Mouse (Mus musculus) left cerebral cortex, postnatal 25 days (tissue): Measurements from ENCODE around the gene Med25. TPM values are rescaled to one million over a fixed set of nuclear protein-coding genes. Genes with fewer than 3 reads are reported as not detected.
A peak's percentile ranks its signal among the peaks of the same experiment; 100 is the strongest.

ENCODE experiments used
- DNase-seq, 2 experiments: peaks; one replicate each; pipeline ENCODE4 v3.0.0; 2022; ENCODE audit warnings: low spot score in 2 of 2, mixed read lengths in 1 of 2
- intact Hi-C: fragments of 180-260 bp; cut with DNase I; formaldehyde crosslinking; loops from one replicate; pipeline ENCODE4 v1.15.1; 2025
- total RNA-seq, 2 experiments: library from RNA; stranded (reverse); gene quantifications; 2 replicates each; pipeline ENCODE4 v1.2.3; 2021

The Med25 gene
- total RNA-seq = 10 to 100 TPM; 88.8 to 89.5 TPM

GRCm38 (mm10) chr7:44892276-44892921 is at the start of gene Med25:
Gene Med25, minus strand, starts transcription at chr7:44892712.
- peak; percentile 97 to 98 for DNase-seq
- intact Hi-C loops = loop anchor here (1.0 kb wide), 1 partner anchor 22 kb away; no protein-coding TSS in a partner anchor

GRCm38 (mm10) chr7:44938680-44939079 is 46.2 kb upstream of the Med25 start:
- no peak for DNase-seq
- intact Hi-C loops = no loop called here

GRCm38 (mm10) chr7:44929204-44930151 is 37.0 kb upstream of the Med25 start, which contains the start of gene Ap2a1:
Gene Ap2a1, minus strand, starts transcription at chr7:44929496.
- intact Hi-C loops = no loop called here
- DNase-seq = peak; percentile 100

- intact Hi-C loops = no loop called here
- no peak for DNase-seq
These were observed 36.1 kb upstream of the Med25 start for GRCm38 (mm10) chr7:44928570-44928969.

GRCm38 (mm10) chr7:44925468-44925867 is 33.0 kb upstream of the Med25 start:
- no peak for DNase-seq
- intact Hi-C loops = no loop called here

GRCm38 (mm10) chr7:44922530-44922929 is 30.0 kb upstream of the Med25 start:
- DNase-seq = no peak
- intact Hi-C loops = no loop called here

- intact Hi-C loops = loop anchor here (5.0 kb wide), 1 partner anchor 38 kb away; no protein-coding TSS in a partner anchor
These were observed 26.6 kb upstream of the Med25 start for GRCm38 (mm10) chr7:44919127-44919526.

GRCm38 (mm10) chr7:44918219-44918618 is 25.7 kb upstream of the Med25 start:
- intact Hi-C loops = loop anchor here (5.0 kb wide), 1 partner anchor 39 kb away; no protein-coding TSS in a partner anchor
- DNase-seq = no peak

More at GRCm38 (mm10) chr7:44919127-44919526, 26.6 kb upstream of the Med25 start:
- DNase-seq = no peak

- DNase-seq = no peak
- intact Hi-C loops = loop anchor here (5.0 kb wide), 1 partner anchor 40 kb away; no protein-coding TSS in a partner anchor
These were observed 24.4 kb upstream of the Med25 start for GRCm38 (mm10) chr7:44916881-44917280.

- intact Hi-C loops = loop anchor here (5.0 kb wide), 1 partner anchor 41 kb away; no protein-coding TSS in a partner anchor
- no peak for DNase-seq
These were observed 23.7 kb upstream of the Med25 start for GRCm38 (mm10) chr7:44916191-44916590.

GRCm38 (mm10) chr7:44915314-44915713 is 22.8 kb upstream of the Med25 start:
- DNase-seq = no peak
- intact Hi-C loops = loop anchor here (5.0 kb wide), 1 partner anchor 42 kb away; no protein-coding TSS in a partner anchor

- intact Hi-C loops = no loop called here
- DNase-seq = no peak
These were observed 21.9 kb upstream of the Med25 start for GRCm38 (mm10) chr7:44914396-44914795.

- DNase-seq = no peak
- intact Hi-C loops = no loop called here
These were observed 16.4 kb upstream of the Med25 start for GRCm38 (mm10) chr7:44908706-44909476.

- intact Hi-C loops = no loop called here
- peak in 1 of 2 experiments; percentile 77 for DNase-seq
These were observed 12.9 kb upstream of the Med25 start for GRCm38 (mm10) chr7:44905430-44905829.

GRCm38 (mm10) chr7:44901230-44901722 is 8.8 kb upstream of the Med25 start:
- intact Hi-C loops = no loop called here
- no peak for DNase-seq

GRCm38 (mm10) chr7:44900632-44901031 is 8.1 kb upstream of the Med25 start:
- DNase-seq = no peak
- intact Hi-C loops = no loop called here

- intact Hi-C loops = no loop called here
- DNase-seq = no peak
These were observed 6.1 kb upstream of the Med25 start for GRCm38 (mm10) chr7:44898607-44899006.

GRCm38 (mm10) chr7:44896499-44896898 is 4.0 kb upstream of the Med25 start:
- intact Hi-C loops = no loop called here
- DNase-seq = no peak
